Mouse (Mus musculus) heart, embryonic 12.5 days (tissue): ENCODE measurements around the gene Usp50. TPM values are rescaled to one million over a fixed set of nuclear protein-coding genes. Genes with fewer than 3 reads are reported as not detected.

Experiments
- ATAC-seq: fragments of 200-750 bp; cut with Nextera tagmentation; 2 replicates; pipeline ENCODE4 v1.8.0; 2017; ENCODE audit warnings: moderate TSS enrichment, moderate library complexity; ENCODE audit not compliant: insufficient number of reproducible peaks, low FRiP score
- H3K27ac ChIP-seq: fragments of 300-500 bp; sonication (generic); 2 replicates; pipeline ENCODE4 v1.5.1; 2016; ENCODE audit warnings: mild to moderate bottlenecking, moderate library complexity; ENCODE audit not compliant: poor library complexity, severe bottlenecking
- H3K27me3 ChIP-seq: fragments of 300-500 bp; sonication (generic); replicated peaks from 2 replicates; pipeline ENCODE4 v1.6.1; 2016; ENCODE audit warnings: mild to moderate bottlenecking, moderate library complexity
- H3K36me3 ChIP-seq: fragments of 300-500 bp; sonication (generic); 2 replicates; pipeline ENCODE4 v1.6.1; 2016; ENCODE audit warnings: mild to moderate bottlenecking, moderate library complexity
- H3K4me1 ChIP-seq: fragments of 300-500 bp; sonication (generic); replicated peaks from 2 replicates; pipeline ENCODE4 v1.6.1; 2016; ENCODE audit warnings: mild to moderate bottlenecking
- H3K4me2 ChIP-seq: fragments of 300-500 bp; sonication (generic); 2 replicates; pipeline ENCODE4 v1.6.1; 2016; ENCODE audit warnings: mild to moderate bottlenecking, moderate library complexity
- H3K4me3 ChIP-seq: fragments of 300-500 bp; sonication (generic); 2 replicates; pipeline ENCODE4 v1.5.1; 2016; ENCODE audit warnings: mild to moderate bottlenecking
- H3K9ac ChIP-seq: fragments of 300-500 bp; sonication (generic); 2 replicates; pipeline ENCODE4 v1.6.1; 2016; ENCODE audit warnings: mild to moderate bottlenecking, moderate library complexity
- H3K9me3 ChIP-seq: fragments of 300-500 bp; sonication (generic); replicated peaks from 2 replicates; pipeline ENCODE4 v1.6.1; 2016; ENCODE audit warnings: mild to moderate bottlenecking, moderate library complexity
- WGBS: fragments of 180-500 bp; shearing (Covaris S2); methylation state at CpG from one replicate; pipeline ENCODE4 v1.1.7; 2016; 5-methylcytosine and 5-hydroxymethylcytosine counted together
- polyA plus RNA-seq: library from polyadenylated mRNA; unstranded; fragments of >200 nt; fragmentation: Nextera tagmentation; extraction: Ambion mirVana; gene quantifications from 2 replicates; pipeline ENCODE4 v1.2.1, GENCODE M21; 2016

The Usp50 gene
- polyA plus RNA-seq, result 2.8 and 3.0 TPM in 2 replicates

DNA sequence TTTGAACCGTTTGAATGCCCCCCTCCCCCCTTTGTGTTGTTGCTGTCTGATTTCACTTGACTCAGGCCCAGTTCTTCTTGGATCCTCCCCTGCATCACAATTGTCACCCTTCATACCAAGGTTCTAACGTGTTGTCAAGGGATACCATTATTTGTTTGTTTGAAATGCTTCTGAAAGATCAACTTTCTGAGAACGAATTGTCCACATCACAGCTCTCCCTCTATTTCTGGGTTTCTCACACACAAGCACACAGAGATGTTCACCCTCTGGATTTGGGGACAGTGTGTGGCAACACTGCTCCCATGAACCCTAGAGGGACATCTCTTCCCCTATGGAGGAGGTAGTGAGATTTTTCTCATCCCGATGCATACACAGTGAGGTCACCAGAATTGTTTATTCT, at the start of gene Usp50:
Gene Usp50, minus strand, starts transcription at position 101 of the 400 bp plus-strand sequence.
- ATAC-seq, result no peak
- H3K9me3 ChIP-seq, result no peaks in the 10 kb centered on the region
- 65% methylated on average over 4 of the region's 4 CpGs for WGBS
- H3K27me3 ChIP-seq, result no peaks in the 10 kb centered on the region
- no peak within 1 kb of the TSS for H3K9ac ChIP-seq
- H3K4me1 ChIP-seq, result peaks cover 7% of the 10 kb centered on the region
- H3K27ac ChIP-seq, result no peak within 1 kb of the TSS
- H3K36me3 ChIP-seq, result no peaks in the 10 kb centered on the region
- H3K4me3 ChIP-seq, result no peak within 1 kb of the TSS
- no peak within 1 kb of the TSS for H3K4me2 ChIP-seq

DNA sequence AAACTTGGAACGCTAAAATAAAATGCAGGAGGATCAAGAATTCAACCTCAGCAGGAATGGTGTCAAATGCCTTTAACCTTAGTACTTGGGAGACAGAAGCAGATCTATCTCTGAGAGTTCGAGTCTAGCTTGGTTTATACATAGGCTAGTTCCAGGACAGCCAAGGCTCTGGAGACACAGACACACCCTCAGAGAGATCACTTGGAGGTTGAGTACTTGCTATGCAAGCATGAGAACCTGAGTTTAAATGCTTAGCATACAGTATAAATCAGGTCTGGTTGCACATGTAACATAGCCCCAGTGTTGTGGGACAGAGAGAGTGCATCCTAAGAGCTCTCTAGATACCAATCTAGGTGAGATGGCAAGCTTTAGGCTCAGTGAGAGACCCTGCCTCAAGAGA, 34.1 kb upstream of the Usp50 start:
- Histone ChIP-seq H3K9ac (no peak overlapping the region), H3K4me3 (no peak overlapping the region), H3K4me2 (no peak overlapping the region), H3K27me3 (no peaks in the 10 kb centered on the region), H3K36me3 (peaks cover 41% of the 10 kb centered on the region), H3K27ac (no peak overlapping the region), H3K9me3 (no peaks in the 10 kb centered on the region), H3K4me1 (peaks cover 11% of the 10 kb centered on the region; the same call in 1 of the 2 replicates)
- no peak for ATAC-seq
- 81% methylated on average over 2 of the region's 2 CpGs for WGBS

DNA sequence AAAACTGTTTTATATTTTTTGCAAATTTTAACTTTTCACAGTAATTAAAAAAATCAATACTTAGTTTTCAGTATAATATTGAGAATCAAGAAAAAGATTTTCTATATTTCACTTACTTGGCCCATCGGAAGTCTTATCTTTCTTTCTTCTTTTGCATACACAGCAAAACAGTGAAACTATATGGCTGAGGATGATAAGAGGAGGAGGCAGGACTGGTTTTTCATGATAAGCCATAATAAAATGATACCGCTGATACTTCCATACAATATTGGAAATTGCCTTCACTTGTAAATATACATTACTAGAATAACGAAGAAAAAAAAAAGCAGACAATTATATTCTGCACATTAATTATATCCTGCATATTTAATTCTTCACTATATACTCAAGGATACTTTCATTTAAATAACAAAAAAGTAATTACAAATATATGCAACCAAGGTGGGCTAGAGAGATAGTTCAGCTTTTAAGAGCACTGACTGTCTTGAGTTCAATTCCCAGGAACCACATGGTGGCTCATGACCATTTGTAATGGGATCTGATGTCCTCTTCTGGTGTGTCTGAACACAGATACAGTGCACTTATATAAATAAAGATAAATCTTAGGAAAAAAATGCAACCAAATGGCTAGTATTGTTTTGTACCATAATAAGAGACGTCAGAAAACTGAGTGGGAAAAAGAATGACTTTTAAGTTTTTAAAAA, 33.5 kb upstream of the Usp50 start:
- Histone ChIP-seq H3K27me3 (no peaks in the 10 kb centered on the region), H3K4me3 (no peak overlapping the region), H3K9me3 (no peaks in the 10 kb centered on the region), H3K4me1 (peaks cover 11% of the 10 kb centered on the region; the same call in 1 of the 2 replicates), H3K36me3 (peaks cover 44% of the 10 kb centered on the region), H3K9ac (no peak overlapping the region), H3K27ac (no peak overlapping the region), H3K4me2 (no peak overlapping the region)
- ATAC-seq, result no peak
- 68% methylated on average over 4 of the region's 4 CpGs for WGBS

DNA sequence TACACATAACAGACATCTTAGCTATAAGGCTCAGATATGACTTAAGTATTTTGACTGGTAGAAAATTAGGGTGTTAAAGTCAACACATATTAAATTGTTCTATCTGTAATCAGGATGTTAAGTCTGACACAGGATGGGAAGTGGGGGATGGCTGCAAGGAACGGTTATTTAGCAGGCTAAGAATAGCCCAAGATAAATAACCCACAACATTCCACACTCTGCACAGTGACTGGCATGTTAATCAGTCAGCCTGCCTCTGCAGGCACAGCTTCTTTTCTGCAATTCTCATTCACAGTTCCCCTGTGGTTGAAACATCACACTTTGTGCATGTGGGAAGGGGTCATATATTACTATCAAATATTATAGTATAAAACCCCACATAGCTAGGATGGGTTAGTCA, 32.6 kb upstream of the Usp50 start:
- Histone ChIP-seq H3K27ac (peak overlapping the region; percentile 77), H3K4me2 (0 out of 2 replicates have a peak overlapping the region, but pooled peaks have one; percentile 2)
- ATAC-seq, result peak; percentile 72; the same call in 1 of the 2 replicates

DNA sequence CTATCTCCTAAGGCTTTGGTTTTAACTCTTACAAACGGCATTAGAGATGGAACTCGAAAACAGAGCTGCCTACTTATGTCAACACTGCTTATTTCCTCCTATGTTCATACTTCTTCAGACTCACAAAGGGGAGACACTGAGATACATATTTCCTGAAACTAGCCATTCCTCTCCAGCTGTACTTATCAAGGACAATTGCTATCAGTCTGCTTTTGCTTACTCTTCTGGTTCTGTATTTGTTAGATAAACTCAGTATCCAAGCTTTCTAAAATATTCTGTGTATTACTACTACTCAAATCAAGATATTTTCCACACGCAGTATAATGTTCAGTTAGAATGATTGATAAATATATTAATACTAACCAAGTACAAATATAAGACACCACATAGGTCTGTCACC, 18.7 kb upstream of the Usp50 start:
- H3K36me3 ChIP-seq, result peaks cover 64% of the 10 kb centered on the region
- H3K9me3 ChIP-seq, result no peaks in the 10 kb centered on the region
- H3K4me3 ChIP-seq, result no peak overlapping the region
- WGBS, result 83% methylated on average over 3 of the region's 3 CpGs
- no peaks in the 10 kb centered on the region for H3K4me1 ChIP-seq
- ATAC-seq, result no peak
- no peak overlapping the region for H3K9ac ChIP-seq
- no peak overlapping the region for H3K27ac ChIP-seq
- H3K27me3 ChIP-seq, result no peaks in the 10 kb centered on the region
- H3K4me2 ChIP-seq, result no peak overlapping the region

More for the DNA sequence above, 32.6 kb upstream of the Usp50 start:
- WGBS, result 11% methylated on average over 1 of the region's 1 CpGs
- peaks cover 47% of the 10 kb centered on the region for H3K36me3 ChIP-seq
- no peak overlapping the region for H3K4me3 ChIP-seq
- H3K4me1 ChIP-seq, result peaks cover 11% of the 10 kb centered on the region; the same call in 1 of the 2 replicates
- no peak overlapping the region for H3K9ac ChIP-seq
- H3K9me3 ChIP-seq, result no peaks in the 10 kb centered on the region
- no peaks in the 10 kb centered on the region for H3K27me3 ChIP-seq

DNA sequence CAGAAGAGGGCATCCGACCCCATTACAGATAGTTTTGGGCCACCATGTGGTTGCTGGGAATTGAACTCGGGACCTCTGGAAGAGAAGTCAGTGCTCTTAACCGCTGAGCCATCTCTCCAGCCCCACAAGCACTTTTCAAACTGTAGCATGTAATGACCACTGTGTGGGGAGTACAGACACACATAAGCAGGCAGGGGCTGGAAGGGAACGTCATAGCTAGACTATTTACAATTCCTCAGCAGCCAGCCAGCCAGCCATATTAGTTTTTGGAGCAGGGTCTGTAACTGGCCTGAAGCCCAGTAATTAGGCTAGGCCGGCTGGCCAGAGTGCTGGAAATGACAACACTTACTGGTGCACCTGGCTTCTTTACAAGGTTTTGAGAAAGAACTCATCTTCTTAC, 15.2 kb upstream of the Usp50 start:
- WGBS, result 88% methylated on average over 5 of the region's 5 CpGs
- ATAC-seq, result no peak
- H3K27ac ChIP-seq, result no peak overlapping the region

DNA sequence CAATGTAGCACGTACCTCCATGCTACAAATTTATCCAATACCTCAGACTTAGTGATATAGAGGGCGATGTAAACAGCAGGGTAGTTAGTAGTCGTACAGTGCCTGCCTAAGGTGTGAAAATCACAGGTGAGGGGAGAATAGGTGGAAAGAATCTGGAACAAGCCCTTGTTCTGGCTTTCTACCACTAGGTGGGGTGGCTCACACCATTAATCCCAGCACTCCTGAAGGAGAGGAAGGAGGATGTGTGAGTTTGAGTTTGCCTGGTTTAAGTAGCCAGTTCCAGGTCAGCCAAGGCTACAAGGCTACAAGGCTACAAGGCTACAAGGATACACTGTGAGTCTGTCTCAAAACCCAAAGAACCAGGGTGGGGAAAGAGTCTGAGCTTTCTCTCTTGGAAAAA, 12.4 kb upstream of the Usp50 start:
- 85% methylated on average over 3 of the region's 3 CpGs for WGBS
- no peaks in the 10 kb centered on the region for H3K9me3 ChIP-seq
- no peak overlapping the region for H3K9ac ChIP-seq
- H3K27me3 ChIP-seq, result no peaks in the 10 kb centered on the region
- no peak for ATAC-seq
- no peak overlapping the region for H3K4me2 ChIP-seq
- no peaks in the 10 kb centered on the region for H3K4me1 ChIP-seq
- peaks cover 67% of the 10 kb centered on the region for H3K36me3 ChIP-seq
- no peak overlapping the region for H3K27ac ChIP-seq
- H3K4me3 ChIP-seq, result no peak overlapping the region

More for the DNA sequence above, 15.2 kb upstream of the Usp50 start:
- no peaks in the 10 kb centered on the region for H3K9me3 ChIP-seq
- no peak overlapping the region for H3K4me3 ChIP-seq
- H3K27me3 ChIP-seq, result no peaks in the 10 kb centered on the region
- H3K4me1 ChIP-seq, result no peaks in the 10 kb centered on the region
- H3K36me3 ChIP-seq, result peaks cover 67% of the 10 kb centered on the region
- H3K4me2 ChIP-seq, result no peak overlapping the region
- no peak overlapping the region for H3K9ac ChIP-seq

DNA sequence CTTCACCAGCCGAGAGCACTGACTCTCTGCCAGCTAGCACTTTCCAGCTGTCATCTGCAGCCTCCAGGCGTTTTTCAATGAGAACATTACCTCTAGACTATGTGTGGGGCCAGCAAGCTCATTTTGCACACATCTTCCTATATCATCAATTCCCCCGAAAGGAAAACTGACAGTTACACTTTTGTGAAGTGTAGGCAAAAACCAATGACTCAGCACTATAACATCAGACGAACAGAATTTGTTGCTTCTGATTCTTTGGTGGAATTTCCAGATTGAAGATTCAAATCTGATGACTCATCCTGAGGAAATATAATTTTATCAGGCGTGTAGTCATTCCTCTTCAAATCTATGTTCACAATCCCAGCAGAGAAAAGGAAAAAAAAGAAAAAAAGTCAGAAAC, 9.3 kb upstream of the Usp50 start:
- ATAC-seq, result no peak
- H3K4me1 ChIP-seq, result peaks cover 6% of the 10 kb centered on the region
- H3K36me3 ChIP-seq, result peaks cover 61% of the 10 kb centered on the region
- H3K9ac ChIP-seq, result no peak overlapping the region
- no peaks in the 10 kb centered on the region for H3K27me3 ChIP-seq
- H3K9me3 ChIP-seq, result no peaks in the 10 kb centered on the region
- H3K4me3 ChIP-seq, result no peak overlapping the region
- WGBS, result 75% methylated on average over 5 of the region's 5 CpGs
- no peak overlapping the region for H3K27ac ChIP-seq
- H3K4me2 ChIP-seq, result no peak overlapping the region

DNA sequence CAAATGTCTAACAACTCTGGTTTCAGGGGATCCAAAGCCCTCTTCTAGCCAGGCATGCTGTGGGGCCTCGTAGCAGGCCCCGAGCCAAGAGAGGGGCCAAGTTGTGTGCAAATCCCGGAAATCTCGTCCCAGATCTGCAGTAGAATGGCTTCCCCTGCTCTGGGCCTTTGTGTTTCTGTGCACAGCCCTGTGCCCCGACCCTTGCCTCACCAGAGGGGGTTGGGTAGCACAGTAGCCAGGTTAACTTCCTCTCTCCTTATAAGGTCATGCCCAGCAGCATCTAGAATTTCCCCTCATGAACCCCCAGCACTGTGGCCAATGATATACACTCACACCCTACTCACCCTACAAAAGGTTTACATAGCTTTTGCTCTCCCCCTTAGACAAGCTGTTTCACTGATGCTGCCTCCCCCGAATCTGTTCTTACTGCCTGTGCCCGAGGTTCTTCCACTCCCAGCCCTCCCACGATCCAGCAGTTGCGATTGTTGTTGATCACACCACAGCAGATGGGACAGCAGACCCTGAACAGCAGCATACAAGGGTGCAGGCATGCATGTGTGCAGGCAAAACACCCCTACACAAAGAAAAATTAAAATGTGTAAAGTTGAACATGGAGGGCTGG, 4.6 kb upstream of the Usp50 start:
- H3K9ac ChIP-seq, result no peak overlapping the region
- ATAC-seq, result 0 out of 2 replicates have a peak, but pooled peaks have one; percentile 36
- peaks cover 30% of the 10 kb centered on the region for H3K36me3 ChIP-seq
- no peaks in the 10 kb centered on the region for H3K9me3 ChIP-seq
- no peaks in the 10 kb centered on the region for H3K27me3 ChIP-seq
- H3K4me1 ChIP-seq, result peaks cover 7% of the 10 kb centered on the region
- H3K27ac ChIP-seq, result no peak overlapping the region
- 54% methylated on average over 9 of the region's 9 CpGs for WGBS
- no peak overlapping the region for H3K4me3 ChIP-seq
- no peak overlapping the region for H3K4me2 ChIP-seq

DNA sequence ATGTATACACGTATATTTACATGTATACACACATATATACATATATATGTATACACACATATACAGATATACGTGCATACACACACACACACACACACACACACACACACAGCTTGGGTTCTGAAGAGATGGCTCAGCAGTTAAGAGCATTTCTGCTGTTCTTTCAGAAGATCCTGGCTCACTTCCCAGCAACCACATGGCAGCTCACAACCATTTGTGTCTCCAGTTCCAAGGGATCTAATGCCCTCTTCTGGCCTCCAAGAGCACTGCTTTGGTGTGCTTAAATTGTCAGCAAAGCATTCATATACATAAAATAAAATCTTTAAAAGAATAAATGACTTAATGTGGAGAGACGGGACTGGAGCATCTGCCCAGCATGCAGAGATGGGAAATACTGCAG, 837 bp downstream of the Usp50 start:
- Histone ChIP-seq H3K4me3 (no peak overlapping the region), H3K27ac (no peak overlapping the region), H3K27me3 (no peaks in the 10 kb centered on the region), H3K36me3 (no peaks in the 10 kb centered on the region), H3K9ac (no peak overlapping the region), H3K9me3 (no peaks in the 10 kb centered on the region), H3K4me2 (no peak overlapping the region), H3K4me1 (no peaks in the 10 kb centered on the region)
- WGBS, result 73% methylated on average over 3 of the region's 3 CpGs
- ATAC-seq, result no peak

DNA sequence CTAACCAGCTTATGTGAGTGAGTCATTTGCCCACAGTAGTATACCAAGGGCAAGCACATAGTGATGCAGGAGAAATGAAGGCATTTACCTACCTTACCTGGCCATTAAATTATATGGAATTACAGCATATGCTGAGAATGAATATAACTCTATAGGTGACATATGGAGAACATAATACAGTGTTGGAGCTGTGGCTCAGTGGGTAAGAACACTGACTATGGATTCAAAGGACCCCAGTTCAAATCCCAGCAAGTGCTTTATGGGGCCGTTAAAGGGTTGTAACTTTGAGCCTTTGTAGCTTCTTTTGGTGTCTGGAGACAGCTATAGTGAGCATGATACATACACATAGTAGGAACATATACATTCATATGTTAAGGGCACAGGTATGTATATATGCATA, 1.8 kb downstream of the Usp50 start:
- Histone ChIP-seq H3K27me3 (no peaks in the 10 kb centered on the region), H3K4me3 (no peak overlapping the region), H3K9ac (no peak overlapping the region), H3K36me3 (no peaks in the 10 kb centered on the region), H3K4me1 (no peaks in the 10 kb centered on the region), H3K9me3 (no peaks in the 10 kb centered on the region), H3K27ac (no peak overlapping the region), H3K4me2 (no peak overlapping the region)
- no peak for ATAC-seq
- WGBS, result 72% methylated on average over 1 of the region's 1 CpGs
